Mouse (Mus musculus) bone marrow macrophage, adult 2 months (primary cell): ENCODE measurements around the gene Kcnma1.

Source experiments
- CTCF ChIP-seq: IDR thresholded peaks from 2 replicates; pipeline ENCODE4 v1.5.1; 2012; ENCODE audit warnings: low read depth, mild to moderate bottlenecking, low read length, moderate library complexity
- POLR2A ChIP-seq: IDR thresholded peaks from 2 replicates; pipeline ENCODE4 v1.6.1; 2012; ENCODE audit warnings: mild to moderate bottlenecking, low read depth, low read length, borderline replicate concordance

GRCm38 (mm10) chr14:23696341-23696740 is 317.9 kb downstream of the Kcnma1 start:
- TF ChIP-seq CTCF (no peak), POLR2A (no peak)
